Mouse (Mus musculus) effector memory CD4-positive, alpha-beta T cell, adult 5 months (primary cell): ENCODE results near the gene Rab3c. TPM values are rescaled to one million over a fixed set of nuclear protein-coding genes. Genes with fewer than 3 reads are reported as not detected.

Source experiments
- polyA plus RNA-seq: library from polyadenylated mRNA; unstranded; fragments of 100-300 nt; shearing (Covaris generic); gene quantifications from one replicate; pipeline ENCODE4 v1.2.1, GENCODE M21; 2017

Gene Rab3c
- polyA plus RNA-seq = 0.27 TPM

GRCm38 (mm10) chr13:110280563-110281144 lies at the start of gene Rab3c:
Gene Rab3c (minus strand): TSS chr13:110280996.

Other genes starting within 250 kb of the Rab3c start
- not detected for gene Gapt, start 76.2 kb upstream of the Rab3c start, polyA plus RNA-seq
- 19.3 TPM for gene Plk2, start 114.0 kb upstream of the Rab3c start, polyA plus RNA-seq